Mouse (Mus musculus) embryonic facial prominence, embryonic 11.5 days (tissue): ENCODE measurements at regions not wholly inside any gene's neighbourhood (a gene's known extent, or its start where the extent isn't known, plus 50 kb on each side); places are given as distances from the start of the nearest gene placed in this dataset.

Experiments used
- ATAC-seq: fragments of 200-750 bp; cut with Nextera tagmentation; replicated peaks from 2 replicates; pipeline ENCODE4 v1.8.0; 2017; ENCODE audit warnings: low read depth; ENCODE audit not compliant: insufficient number of reproducible peaks, low FRiP score, low TSS enrichment
- DNase-seq: peaks from one replicate; pipeline ENCODE4 v3.0.0-alpha.2; 2015; ENCODE audit warnings: low spot score
- H3K27ac ChIP-seq: fragments of 300-500 bp; sonication (generic); replicated peaks from 2 replicates; pipeline ENCODE4 v1.5.1; 2014; ENCODE audit warnings: mild to moderate bottlenecking, low read depth, low read length, control low read depth
- H3K27me3 ChIP-seq: fragments of 300-500 bp; sonication (generic); 2 replicates; pipeline ENCODE4 v1.6.1; 2014; ENCODE audit warnings: mild to moderate bottlenecking, low read length, moderate library complexity, mixed read lengths; ENCODE audit not compliant: control insufficient read depth, insufficient read depth
- H3K36me3 ChIP-seq: fragments of 300-500 bp; sonication (generic); replicated peaks from 2 replicates; pipeline ENCODE4 v1.6.1; 2014; ENCODE audit warnings: low read depth, mild to moderate bottlenecking, low read length, moderate library complexity, mixed read lengths; ENCODE audit not compliant: control insufficient read depth, insufficient read depth
- H3K4me1 ChIP-seq: fragments of 300-500 bp; sonication (generic); 2 replicates; pipeline ENCODE4 v1.6.1; 2014; ENCODE audit warnings: low read length, mixed read lengths; ENCODE audit not compliant: control insufficient read depth, insufficient read depth
- H3K4me2 ChIP-seq: fragments of 300-500 bp; sonication (generic); 2 replicates; pipeline ENCODE4 v1.6.1; 2014; ENCODE audit warnings: low read depth, mild to moderate bottlenecking, control low read depth, low read length, moderate library complexity
- H3K4me3 ChIP-seq: fragments of 300-500 bp; sonication (generic); 2 replicates; pipeline ENCODE4 v1.5.1; 2014; ENCODE audit warnings: low read depth, low read length, control low read depth
- H3K9ac ChIP-seq: fragments of 300-500 bp; sonication (generic); replicated peaks from 2 replicates; pipeline ENCODE4 v1.6.1; 2014; ENCODE audit warnings: mild to moderate bottlenecking, control low read depth, low read length
- H3K9me3 ChIP-seq: fragments of 300-500 bp; sonication (generic); replicated peaks from 2 replicates; pipeline ENCODE4 v1.6.1; 2016; ENCODE audit warnings: mild to moderate bottlenecking, low read length, inconsistent platforms, mixed read lengths; ENCODE audit not compliant: control insufficient read depth
- WGBS: fragments of 180-500 bp; shearing (Covaris S2); extraction: QIAGEN DNeasy Blood & Tissue Kit; methylation state at CpG from one replicate; pipeline ENCODE4 v1.1.7; 2014; 5-methylcytosine and 5-hydroxymethylcytosine counted together

- Histone ChIP-seq H3K9ac (no peak overlapping the region), H3K4me3 (no peak overlapping the region), H3K9me3 (no peaks in the 10 kb centered on the region), H3K4me2 (no peak overlapping the region), H3K27me3 (no peaks in the 10 kb centered on the region), H3K36me3 (no peaks in the 10 kb centered on the region), H3K4me1 (no peaks in the 10 kb centered on the region), H3K27ac (no peak overlapping the region)
- WGBS: 44% methylated on average over 8 of the region's 8 CpGs
- ATAC-seq: no peak
- no peak for DNase-seq
These were observed 509.1 kb upstream of the Kif2a start for GRCm38 (mm10) chr13:107531026-107531425.

- WGBS: 88% methylated on average over 1 of the region's 1 CpGs
- no peaks in the 10 kb centered on the region for H3K36me3 ChIP-seq
- ATAC-seq (no peak), DNase-seq (no peak)
- H3K4me3 ChIP-seq: no peak overlapping the region
- no peak overlapping the region for H3K9ac ChIP-seq
- no peaks in the 10 kb centered on the region for H3K9me3 ChIP-seq
- no peaks in the 10 kb centered on the region for H3K27me3 ChIP-seq
- no peak overlapping the region for H3K4me2 ChIP-seq
- H3K4me1 ChIP-seq: no peaks in the 10 kb centered on the region
- no peak overlapping the region for H3K27ac ChIP-seq
These were observed 508.5 kb upstream of the Kif2a start for GRCm38 (mm10) chr13:107530392-107530791.

- H3K9me3 ChIP-seq: no peaks in the 10 kb centered on the region
- no peaks in the 10 kb centered on the region for H3K27me3 ChIP-seq
- WGBS: 75% methylated on average over 15 of the region's 15 CpGs
- H3K4me3 ChIP-seq: no peak overlapping the region
- no peak overlapping the region for H3K9ac ChIP-seq
- ATAC-seq (no peak), DNase-seq (no peak)
- H3K36me3 ChIP-seq: no peaks in the 10 kb centered on the region
- H3K4me1 ChIP-seq: no peaks in the 10 kb centered on the region
- no peak overlapping the region for H3K4me2 ChIP-seq
- H3K27ac ChIP-seq: no peak overlapping the region
These were observed 507.0 kb upstream of the Kif2a start for GRCm38 (mm10) chr13:107528724-107529456.

- Histone ChIP-seq H3K27ac (no peak overlapping the region), H3K9me3 (no peaks in the 10 kb centered on the region), H3K9ac (no peak overlapping the region), H3K36me3 (no peaks in the 10 kb centered on the region), H3K4me1 (no peaks in the 10 kb centered on the region), H3K4me3 (no peak overlapping the region), H3K4me2 (no peak overlapping the region), H3K27me3 (no peaks in the 10 kb centered on the region)
- DNase-seq (no peak), ATAC-seq (no peak)
- WGBS: 88% methylated on average over 3 of the region's 3 CpGs
These were observed 501.0 kb upstream of the Kif2a start for GRCm38 (mm10) chr13:107522942-107523341.

- Histone ChIP-seq H3K9ac (no peak overlapping the region), H3K4me1 (no peaks in the 10 kb centered on the region), H3K36me3 (no peaks in the 10 kb centered on the region), H3K4me3 (no peak overlapping the region), H3K9me3 (no peaks in the 10 kb centered on the region), H3K27me3 (no peaks in the 10 kb centered on the region), H3K27ac (no peak overlapping the region), H3K4me2 (no peak overlapping the region)
- 78% methylated on average over 3 of the region's 3 CpGs for whole genome bisulfite sequencing
- DNase-seq (no peak), ATAC-seq (no peak)
These were observed 492.3 kb upstream of the Kif2a start for GRCm38 (mm10) chr13:107514236-107514635.

GRCm38 (mm10) chr13:107513274-107514146 lies 491.6 kb upstream of the Kif2a start:
- DNase-seq (no peak), ATAC-seq (no peak)
- Histone ChIP-seq H3K9me3 (no peaks in the 10 kb centered on the region), H3K36me3 (no peaks in the 10 kb centered on the region), H3K4me3 (no peak overlapping the region), H3K27me3 (no peaks in the 10 kb centered on the region), H3K9ac (no peak overlapping the region), H3K27ac (no peak overlapping the region), H3K4me1 (no peaks in the 10 kb centered on the region), H3K4me2 (no peak overlapping the region)
- 53% methylated on average over 6 of the region's 6 CpGs for WGBS

GRCm38 (mm10) chr13:107507336-107507735 lies 485.4 kb upstream of the Kif2a start:
- H3K9ac ChIP-seq: no peak overlapping the region
- H3K4me2 ChIP-seq: no peak overlapping the region
- H3K36me3 ChIP-seq: no peaks in the 10 kb centered on the region
- WGBS: 64% methylated on average over 3 of the region's 3 CpGs
- H3K9me3 ChIP-seq: no peaks in the 10 kb centered on the region
- H3K27ac ChIP-seq: no peak overlapping the region
- no peak for DNase-seq
- no peaks in the 10 kb centered on the region for H3K27me3 ChIP-seq
- no peaks in the 10 kb centered on the region for H3K4me1 ChIP-seq
- ATAC-seq: no peak
- no peak overlapping the region for H3K4me3 ChIP-seq

GRCm38 (mm10) chr13:107506832-107507231 lies 484.9 kb upstream of the Kif2a start:
- no peak overlapping the region for H3K4me2 ChIP-seq
- no peak for ATAC-seq
- no peak for DNase-seq
- no peak overlapping the region for H3K9ac ChIP-seq
- no peak overlapping the region for H3K27ac ChIP-seq
- H3K9me3 ChIP-seq: no peaks in the 10 kb centered on the region
- no peaks in the 10 kb centered on the region for H3K4me1 ChIP-seq
- no peak overlapping the region for H3K4me3 ChIP-seq
- no peaks in the 10 kb centered on the region for H3K27me3 ChIP-seq
- WGBS: 76% methylated on average over 4 of the region's 4 CpGs
- no peaks in the 10 kb centered on the region for H3K36me3 ChIP-seq
